Mouse (Mus musculus): Measurements from ENCODE around the gene Mark4.

The Mark4 gene

DNA sequence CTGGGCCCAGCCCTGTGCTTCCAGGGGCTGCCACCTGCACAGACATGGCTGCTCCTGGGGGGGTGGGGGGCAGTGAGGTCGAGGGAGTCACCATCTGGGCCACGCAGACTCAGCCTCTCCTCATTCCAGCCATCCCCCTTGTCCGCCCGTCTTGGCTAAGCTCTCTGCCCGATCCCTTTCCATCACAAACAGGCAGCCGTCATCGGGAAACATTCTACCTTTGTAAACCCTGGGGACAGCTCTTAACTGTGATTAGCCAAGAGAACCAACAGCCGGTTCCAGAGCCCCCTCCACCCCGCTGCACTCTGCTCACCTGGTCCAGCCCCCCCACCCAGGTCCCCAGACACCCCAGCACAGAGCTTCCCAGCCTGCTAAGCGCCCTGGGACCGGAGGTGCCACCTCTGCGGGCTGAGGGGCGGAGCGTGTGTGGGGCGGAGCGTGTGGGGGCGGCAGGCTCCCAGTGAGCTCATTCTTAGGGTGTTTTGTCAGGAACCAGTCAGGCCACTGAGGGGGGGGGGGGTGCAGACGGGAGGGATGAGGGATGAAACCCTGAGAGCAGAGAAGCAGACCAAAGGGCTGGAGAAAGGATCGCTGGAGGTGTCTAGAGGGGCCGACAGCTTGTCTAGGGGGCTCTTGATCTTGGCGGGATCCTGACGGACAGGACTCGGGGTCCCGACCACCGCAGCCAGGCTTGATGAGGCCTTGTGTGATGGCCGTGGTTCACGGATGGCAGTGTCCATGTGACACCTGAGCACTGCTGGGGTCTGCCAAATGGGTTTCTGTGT, 58.9 kb downstream of the Mark4 start:
- peak; percentile 87 for DNase-seq (ENCODE audit: low read depth)

DNA sequence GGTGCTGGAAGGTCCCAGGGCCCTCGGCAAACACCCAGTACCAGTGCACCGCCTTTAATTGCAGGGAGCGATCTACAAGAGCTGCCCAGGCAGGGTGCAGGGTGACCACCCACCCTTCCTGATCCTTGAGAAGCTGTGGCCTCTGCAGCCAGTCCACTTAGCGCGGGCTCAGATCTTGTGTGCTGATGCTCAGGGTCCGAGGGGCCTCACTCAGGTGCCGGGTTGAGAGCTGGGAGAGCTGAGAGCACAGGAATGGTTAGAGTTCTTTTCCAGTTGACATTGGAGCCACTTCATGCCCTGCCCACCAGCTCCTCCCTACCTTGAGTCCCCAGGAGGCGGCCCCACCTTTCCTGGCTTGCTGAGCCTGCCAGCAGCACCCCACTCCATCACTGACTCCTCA, 64.1 kb downstream of the Mark4 start:
- DNase-seq (ENCODE audit: low read depth) = no peak

DNA sequence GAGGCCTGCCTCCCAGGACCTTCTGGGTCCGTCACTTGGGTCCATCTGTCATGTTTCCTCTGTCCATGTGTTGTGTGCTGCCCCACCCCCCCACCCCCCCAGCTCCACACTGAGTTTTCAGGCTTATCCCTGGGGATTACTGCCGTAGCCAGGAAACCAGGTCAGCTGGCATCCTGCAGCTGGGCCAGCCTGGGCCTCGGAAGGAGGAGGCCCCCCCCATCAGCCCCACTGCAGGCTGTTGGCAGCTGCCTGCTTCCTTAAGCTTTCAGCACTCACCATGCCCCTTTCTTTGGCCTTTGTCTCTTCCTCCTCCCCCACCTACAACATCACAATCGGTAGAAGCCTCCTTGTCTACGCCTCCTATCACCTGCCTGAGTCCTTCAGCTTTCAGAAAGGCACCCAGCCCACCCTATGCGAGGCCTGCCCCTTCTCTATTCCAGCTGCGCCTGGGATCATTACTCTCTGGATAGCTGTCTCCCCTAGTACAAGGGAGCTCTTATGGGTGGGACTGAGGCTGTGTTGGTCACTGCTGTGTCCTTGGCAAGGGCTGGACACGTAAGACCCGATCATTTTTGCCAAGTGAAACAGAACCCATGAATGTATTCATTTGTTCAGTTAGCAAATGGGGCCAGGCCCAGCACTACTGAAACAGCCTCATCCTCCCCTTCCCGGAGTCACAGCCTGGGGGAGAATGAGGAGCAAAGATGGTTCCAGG, 69.8 kb downstream of the Mark4 start:
- DNase-seq (ENCODE audit: low read depth) = no peak

DNA sequence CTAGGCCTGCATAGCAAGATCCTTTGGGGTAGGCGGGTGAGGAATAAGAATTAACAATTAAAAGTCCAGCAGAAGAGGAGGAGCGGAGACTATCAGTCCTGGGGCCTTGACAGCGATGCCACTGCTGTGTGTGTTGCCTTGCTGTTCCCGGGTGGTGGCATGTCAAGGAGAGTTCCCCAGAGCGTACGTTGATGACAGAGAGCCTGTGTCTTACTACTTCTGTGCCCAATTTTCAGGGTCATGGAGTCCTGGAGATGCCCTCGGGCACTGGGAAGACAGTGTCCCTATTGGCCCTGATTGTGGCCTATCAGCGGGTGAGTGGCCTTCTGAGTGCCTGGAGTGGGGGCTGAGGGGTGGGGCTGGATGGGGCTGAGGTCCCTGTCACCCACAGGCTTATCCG, 74.9 kb downstream of the Mark4 start:
- no peak for DNase-seq (ENCODE audit: low read depth)

DNA sequence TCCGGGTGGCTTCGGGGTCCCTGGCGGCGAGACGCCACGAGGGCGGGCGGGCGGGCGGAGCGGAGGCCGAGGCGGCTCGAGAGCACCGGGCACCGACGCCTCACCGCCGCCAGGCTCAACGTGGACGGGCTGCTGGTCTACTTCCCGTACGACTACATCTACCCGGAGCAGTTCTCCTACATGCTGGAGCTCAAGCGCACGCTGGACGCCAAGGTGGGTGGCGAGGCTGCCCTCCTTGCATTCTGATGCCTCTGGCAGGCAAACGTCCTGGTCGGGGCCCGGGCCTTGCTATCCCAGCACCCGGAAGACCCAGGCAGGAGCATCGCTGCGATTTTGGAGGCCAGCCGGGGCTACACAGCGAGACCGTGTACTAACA, 76.5 kb downstream of the Mark4 start:
- DNase-seq (ENCODE audit: low read depth) = no peak

DNA sequence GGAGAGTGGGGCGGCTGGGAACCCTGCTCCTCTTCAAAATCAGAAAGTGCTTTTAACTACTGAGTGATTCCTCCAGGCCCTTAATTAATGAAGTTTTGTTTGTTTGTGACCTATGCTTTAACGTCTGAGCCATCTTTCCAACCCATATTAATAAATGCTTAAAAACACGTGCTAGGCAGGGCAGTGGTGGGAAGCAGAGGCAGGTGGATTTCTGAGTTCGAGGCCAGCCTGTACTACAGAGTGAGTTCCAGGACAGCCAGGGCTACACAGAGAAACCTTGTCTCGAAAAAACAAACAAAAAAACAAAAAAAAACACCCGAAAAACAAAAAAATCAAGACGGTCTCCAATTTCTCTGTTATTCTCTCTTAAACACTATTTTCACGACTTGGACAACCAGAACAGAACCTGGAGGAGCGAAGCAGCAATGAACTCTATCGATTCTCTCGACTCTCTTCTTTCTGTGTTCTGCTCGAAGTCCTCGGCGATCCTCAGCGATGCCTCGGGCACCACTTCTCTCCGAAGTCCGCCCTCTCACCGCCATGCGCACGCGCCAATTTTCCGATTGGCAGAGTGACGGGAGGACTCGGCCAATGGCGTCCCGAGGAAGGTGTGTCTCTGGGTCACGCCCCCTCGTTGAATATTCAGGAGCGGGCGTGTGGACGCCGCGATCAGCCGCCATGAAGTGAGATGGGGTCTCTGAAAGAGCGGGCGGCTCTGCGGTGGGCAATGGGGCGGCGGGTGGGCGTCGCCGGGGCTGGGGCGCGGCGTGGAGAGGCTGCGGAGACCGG, 77.0 kb downstream of the Mark4 start, which contains the start of gene Ercc2:
Ercc2 (plus strand) TSS at position 634 of the 789 bp plus-strand sequence.
- peak; percentile 99 for DNase-seq (ENCODE audit: low read depth)

DNA sequence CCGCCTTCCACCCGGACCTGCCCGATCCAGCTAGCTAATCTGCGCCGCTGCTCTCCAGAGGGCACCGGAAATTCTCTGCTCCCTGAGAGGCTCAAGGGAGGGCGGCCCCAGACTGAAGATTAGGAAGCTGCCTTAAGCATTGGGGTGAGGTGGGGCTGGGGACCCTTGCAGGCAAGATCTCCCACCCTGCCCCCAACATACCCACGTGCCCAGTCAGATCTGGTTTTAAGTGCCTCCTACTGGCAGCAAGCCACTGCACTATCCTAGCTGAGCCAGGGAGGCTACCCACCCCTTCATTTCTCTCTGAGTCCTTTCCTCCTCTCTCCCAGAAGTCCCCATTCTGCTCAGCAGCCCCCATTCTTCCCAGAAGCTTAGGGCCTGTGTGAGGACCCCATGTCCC, 80.6 kb downstream of the Mark4 start:
- DNase-seq (ENCODE audit: low read depth) = no peak

DNA sequence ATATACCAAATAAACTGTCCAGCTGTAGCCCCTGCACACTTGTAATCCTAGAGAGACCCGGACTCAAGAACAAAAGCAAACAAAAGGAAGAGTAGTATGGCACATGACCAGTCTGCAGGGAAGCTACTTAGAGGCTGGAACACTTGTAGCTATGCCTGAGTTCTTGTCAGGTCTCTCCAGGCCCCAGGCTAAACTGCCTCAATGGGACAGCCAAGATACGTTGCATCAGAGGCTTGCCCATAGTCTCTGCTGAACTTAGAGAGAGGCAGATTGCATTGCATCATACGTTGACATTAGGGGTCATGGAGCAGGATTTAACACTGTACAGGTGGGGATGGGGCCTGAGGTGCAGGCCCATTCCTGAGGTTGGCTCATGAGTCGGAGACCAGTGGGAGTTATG, 82.6 kb downstream of the Mark4 start:
- DNase-seq (ENCODE audit: low read depth) = no peak

DNA sequence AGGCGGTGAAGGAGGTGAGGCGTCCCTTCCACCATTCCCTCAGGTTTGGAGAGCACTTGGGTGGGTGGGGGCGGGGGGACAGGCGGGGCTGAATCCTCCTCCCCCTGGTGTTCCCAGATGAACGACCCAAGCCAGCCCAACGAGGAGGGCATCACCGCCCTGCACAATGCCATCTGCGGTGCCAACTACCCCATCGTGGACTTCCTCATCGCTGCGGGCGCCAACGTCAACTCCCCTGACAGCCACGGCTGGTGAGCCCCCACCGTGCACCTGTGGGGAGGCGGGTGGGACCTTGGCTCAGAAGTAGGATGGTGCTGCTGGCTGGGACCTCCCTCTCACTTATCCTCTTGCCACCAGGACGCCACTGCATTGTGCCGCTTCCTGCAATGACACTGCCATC, 83.3 kb downstream of the Mark4 start:
- DNase-seq (ENCODE audit: low read depth) = no peak

Measured in NIH3T3 (cell line).